Mouse (Mus musculus): ENCODE measurements around the gene Rarg.

Gene Rarg

DNA sequence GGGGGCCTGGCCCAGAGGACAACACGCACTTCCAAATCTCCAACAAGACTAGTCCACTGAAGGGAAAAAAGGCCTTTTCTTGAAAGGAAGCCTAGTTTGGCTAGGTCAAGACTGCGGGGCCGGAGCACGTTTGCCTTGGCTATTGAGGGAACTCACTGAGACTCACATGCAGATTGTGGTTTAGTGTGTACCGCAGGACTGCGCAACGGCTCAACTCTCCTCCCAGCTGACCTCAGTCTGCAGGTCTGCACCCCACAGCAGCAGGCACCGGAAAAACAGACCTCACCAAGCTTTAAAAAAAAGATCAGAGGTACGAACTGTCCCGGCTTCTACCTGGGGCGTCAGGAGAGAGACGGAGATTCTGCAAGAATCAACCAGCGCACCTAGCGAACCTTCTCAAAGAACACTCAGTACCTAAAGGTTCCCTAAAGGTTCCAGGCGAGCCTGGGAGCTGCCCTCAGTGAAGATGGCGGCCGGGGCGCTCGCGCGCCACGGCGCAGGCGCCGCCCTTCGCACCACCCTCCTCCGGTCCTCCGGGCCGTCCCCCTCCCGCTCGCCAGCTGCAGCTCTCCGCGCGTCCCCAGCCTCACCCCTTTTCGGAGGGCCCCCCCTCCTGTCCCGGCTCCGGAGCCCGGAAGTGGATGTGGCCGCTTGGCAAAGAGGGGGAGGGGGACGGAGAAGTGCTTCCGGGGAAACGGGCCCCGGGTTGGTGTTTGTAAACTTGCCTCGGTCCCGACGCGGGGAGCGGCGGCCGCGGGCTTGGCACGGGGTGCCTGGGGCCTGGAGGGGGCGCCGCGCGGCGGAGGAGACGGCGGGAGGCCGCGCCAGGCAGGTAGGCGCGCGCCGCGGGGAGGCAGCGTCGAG, 54.1 kb downstream of the Rarg start, which contains the start of gene Zfp740:
Gene Zfp740 (plus strand): TSS at position 279 of the 864 bp plus-strand sequence.
- DNase-seq = peak; percentile 96

DNA sequence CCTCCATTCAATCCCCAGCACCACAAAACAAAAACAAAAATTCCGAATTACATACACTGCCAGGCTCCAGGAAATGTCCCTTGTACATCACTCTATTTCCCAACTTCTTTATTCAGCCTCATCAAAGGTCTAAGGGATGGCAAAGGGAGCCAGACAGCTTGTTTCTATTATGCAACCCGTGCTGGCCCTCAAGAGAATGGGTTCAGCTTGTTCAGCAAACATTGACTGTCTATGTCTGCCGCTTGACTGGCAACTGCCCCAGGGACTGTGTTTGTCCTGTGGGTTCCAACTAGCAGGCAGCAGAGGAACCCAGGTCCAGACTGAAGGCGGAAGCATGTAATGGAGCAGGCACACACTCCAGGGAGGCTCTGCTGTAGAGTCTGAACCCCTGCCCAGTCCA, 58.5 kb downstream of the Rarg start:
- peak; percentile 72 for DNase-seq

DNA sequence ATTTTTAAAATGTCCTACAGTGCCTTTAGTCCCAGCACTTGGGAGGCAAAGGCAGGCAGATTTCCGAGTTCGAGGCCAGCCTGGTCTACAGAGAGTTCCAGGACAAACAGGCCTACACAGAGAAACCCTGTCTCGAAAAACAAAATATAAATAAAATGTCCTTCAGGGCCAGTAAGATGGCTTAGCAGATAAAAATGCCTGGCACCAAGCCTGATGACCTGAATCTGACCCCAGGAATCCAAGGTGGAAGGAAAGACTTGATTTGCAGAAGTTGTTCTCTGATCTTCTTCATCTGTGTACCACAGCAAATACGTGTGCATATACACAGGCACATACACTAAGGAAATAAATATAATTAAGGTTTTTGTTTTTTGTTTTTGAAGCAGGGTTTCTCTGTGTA, 61.9 kb downstream of the Rarg start:
- DNase-seq = no peak

DNA sequence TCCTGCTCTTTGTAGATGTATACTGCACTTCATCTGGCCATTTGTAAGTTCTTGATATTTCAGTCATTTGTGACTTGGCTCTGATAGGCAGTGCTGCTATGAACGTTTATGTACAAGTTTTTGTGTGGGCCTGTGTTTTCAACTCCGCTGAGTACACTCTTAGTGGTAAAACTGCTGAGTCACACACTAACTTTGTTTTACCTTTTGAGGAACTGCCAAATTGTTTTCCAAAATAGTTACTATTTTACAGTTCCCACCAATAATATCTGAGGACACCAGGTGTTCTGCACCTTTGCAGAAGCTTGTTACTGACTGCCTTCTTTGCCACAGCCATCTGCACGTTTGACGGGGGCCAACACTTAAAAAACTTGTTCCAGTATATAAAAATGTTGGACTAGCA, 62.9 kb downstream of the Rarg start:
- no peak for DNase-seq

DNA sequence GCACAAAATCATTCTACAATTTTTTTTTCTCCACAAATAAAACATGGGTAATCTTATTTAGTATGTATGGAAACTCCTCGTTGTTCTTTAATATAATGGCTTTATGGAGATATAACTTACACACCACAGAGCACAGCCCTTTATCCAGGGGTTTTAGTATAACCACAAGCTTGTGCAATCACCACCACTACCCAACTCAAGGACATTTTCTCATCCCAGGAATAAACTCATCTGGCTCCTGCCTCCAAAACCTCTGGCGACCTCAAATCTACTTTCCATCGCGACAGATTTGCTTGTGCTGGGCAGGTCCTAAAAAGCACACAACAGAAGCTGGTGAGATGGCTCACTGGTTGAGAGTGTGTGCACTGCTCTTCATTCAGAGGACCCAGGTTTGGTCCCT, 63.7 kb downstream of the Rarg start:
- no peak for DNase-seq

GRCm38 (mm10) chr15:102192820-102193386, 64.4 kb downstream of the Rarg start:
- DNase-seq = no peak

GRCm38 (mm10) chr15:102192271-102192812, 65.0 kb downstream of the Rarg start:
- DNase-seq = no peak

- DNase-seq = no peak
Observed at GRCm38 (mm10) chr15:102191699-102192098, 65.6 kb downstream of the Rarg start.

DNA sequence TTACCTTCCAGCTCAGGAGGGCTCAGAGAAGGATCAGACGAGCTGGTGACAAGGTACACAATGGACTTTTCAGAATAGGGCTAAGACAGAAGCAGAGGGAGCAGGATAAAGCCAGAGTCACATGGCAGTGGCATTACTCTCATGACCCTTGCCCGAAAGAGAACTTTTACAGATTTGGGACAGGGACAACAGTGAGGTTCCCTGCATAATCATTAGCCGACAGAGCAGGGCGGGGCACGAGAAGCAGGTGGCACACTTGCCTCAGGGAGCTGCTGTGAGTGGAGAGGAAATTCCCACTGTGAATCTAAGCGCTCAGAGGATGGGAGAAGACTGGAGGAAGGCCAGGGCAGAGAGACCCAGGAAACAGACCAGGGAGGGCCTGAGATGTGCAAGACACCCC, 68.4 kb downstream of the Rarg start:
- DNase-seq = no peak

GRCm38 (mm10) chr15:102188096-102188495, 69.2 kb downstream of the Rarg start:
- DNase-seq = peak; percentile 76

DNA sequence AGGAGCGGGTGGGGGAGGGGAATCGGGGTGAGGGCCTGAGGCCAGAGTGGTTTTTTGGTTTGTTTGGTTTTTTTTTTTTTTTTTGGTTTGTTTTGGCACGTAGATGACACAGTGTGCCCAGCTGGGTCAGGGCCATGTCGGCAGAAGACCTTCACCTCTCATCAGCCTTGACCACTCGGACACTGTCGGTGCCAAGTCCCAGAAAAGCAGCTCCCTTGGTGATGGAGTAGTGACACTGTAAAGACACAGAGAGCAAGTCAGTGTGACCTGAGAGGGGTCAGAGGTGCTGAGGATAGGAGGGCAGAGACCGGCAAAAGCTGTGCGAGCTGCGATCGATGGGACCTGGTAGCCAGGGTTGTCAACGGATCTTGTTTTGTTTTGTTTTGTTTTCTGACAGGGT, 71.1 kb downstream of the Rarg start:
- no peak for DNase-seq

All from lung, postnatal 36 days (tissue).